Mouse (Mus musculus) E14TG2a.4 (cell line): ENCODE measurements at regions not wholly inside any gene's neighbourhood (a gene's known extent, or its start where the extent isn't known, plus 50 kb on each side); places are given as distances from the start of the nearest gene placed in this dataset.

Experiments used
- CTCF ChIP-seq: conservative IDR thresholded peaks from 2 replicates; pipeline ENCODE4 v1.5.1; 2014; ENCODE audit warnings: low read length
- POU5F1 ChIP-seq: IDR thresholded peaks from 2 replicates; pipeline ENCODE4 v1.6.1; 2014; ENCODE audit warnings: low read length, borderline replicate concordance

GRCm38 (mm10) chr8:26793606-26794292, 183.4 kb upstream of the Zfp703 start:
- TF ChIP-seq CTCF (no peak), POU5F1 (no peak)
